Mouse (Mus musculus): ENCODE results near the gene Gm38394. TPM values are rescaled to one million over a fixed set of nuclear protein-coding genes. Genes with fewer than 3 reads are reported as not detected.

Gene Gm38394
- total and polyA plus RNA-seq, 3 experiments = 2.7 to 8.2 (median 4.7) TPM

GRCm38 (mm10) chr1:133689897-133690296 lies 28.8 kb upstream of the Gm38394 start, which contains the start of gene Lax1:
Gene Lax1, minus strand, starts transcription at chr1:133690108.
- peak within 1 kb of the TSS; percentile 63 for H3K9ac ChIP-seq (ENCODE audit: insufficient read depth, low read depth)
- H3K4me1 ChIP-seq (ENCODE audit: control insufficient read depth in 1 of 2, insufficient read depth in 2 of 2) = peaks cover 16 to 59% of the 10 kb centered on the region in 2 experiments
- peaks cover 6 to 34% of the 10 kb centered on the region in 2 experiments for H3K36me3 ChIP-seq (replicated peaks in 1 of 2; ENCODE audit: control insufficient read depth in 1 of 2, insufficient read depth in 1 of 2, low read length in 1 of 2)
- TF ChIP-seq ZC3H11A (IDR thresholded peaks at IDR 0.05; ENCODE audit: low read depth, low read length) (no peak), UBTF (IDR thresholded peaks at IDR 0.05; ENCODE audit: low read depth, low read length) (no peak), ZKSCAN1 (IDR thresholded peaks at IDR 0.05; ENCODE audit: borderline replicate concordance, low read depth, low read length) (no peak), ZMIZ1 (IDR thresholded peaks at IDR 0.05; ENCODE audit: low read depth, low read length) (no peak), NELFE (IDR thresholded peaks at IDR 0.05; ENCODE audit: low read depth, low read length) (0 out of 2 replicates have a peak, but pooled peaks have one; percentile 21), NRF1 (IDR thresholded peaks at IDR 0.05; ENCODE audit: low read depth, low read length) (no peak), MXI1 (IDR thresholded peaks at IDR 0.05; ENCODE audit: low read depth, low read length) (peak; percentile 39; the same call in 1 of the 2 replicates), TCF12 (IDR thresholded peaks at IDR 0.05; ENCODE audit: low read depth, low read length) (no peak; the same call in 1 of the 2 replicates), MAZ (IDR thresholded peaks at IDR 0.05; ENCODE audit: low read depth, low read length) (peak; percentile 67; the same call in 1 of the 2 replicates), EP300 (IDR thresholded peaks at IDR 0.05; ENCODE audit: low read length) (peak; percentile 73; the same call in 1 of the 2 replicates), MYC (IDR thresholded peaks at IDR 0.05; ENCODE audit: low read depth, low read length) (peak; percentile 88), JUND (conservative IDR thresholded peaks at IDR 0.05; ENCODE audit: low read depth, low read length) (no peak), E2F4 (IDR thresholded peaks at IDR 0.05; ENCODE audit: insufficient replicate concordance, low read depth, low read length) (no peak), USF2 (conservative IDR thresholded peaks at IDR 0.05; ENCODE audit: low read depth, low read length) (no peak), TBP (conservative IDR thresholded peaks at IDR 0.05; ENCODE audit: low read depth, low read length) (peak; percentile 82; the same call in 1 of the 2 replicates), MEF2A (IDR thresholded peaks at IDR 0.05; ENCODE audit: borderline replicate concordance, low read depth, low read length) (peak; percentile 68; the same call in 1 of the 2 replicates), SIN3A (IDR thresholded peaks at IDR 0.05; ENCODE audit: low read length) (peak; percentile 78), MAFK (IDR thresholded peaks at IDR 0.05; ENCODE audit: insufficient replicate concordance, low read length) (no peak), CTCF (conservative IDR thresholded peaks at IDR 0.05 in 1 of 2, IDR thresholded peaks at IDR 0.05 in 1 of 2; ENCODE audit: low read depth in 2 of 2, low read length in 2 of 2) (no peak), RCOR1 (conservative IDR thresholded peaks at IDR 0.05; ENCODE audit: low read depth, low read length) (no peak), BHLHE40 (IDR thresholded peaks at IDR 0.05; ENCODE audit: low read depth, low read length) (no peak), POLR2A (IDR thresholded peaks at IDR 0.05; ENCODE audit: low read depth, low read length) (peak; percentile 59), RAD21 (IDR thresholded peaks at IDR 0.05; ENCODE audit: low read depth, low read length) (no peak), GABPA (IDR thresholded peaks at IDR 0.05; ENCODE audit: insufficient replicate concordance, low read depth, low read length) (no peak), JUN (IDR thresholded peaks at IDR 0.05; ENCODE audit: insufficient read depth, low read depth, low read length) (no peak), HCFC1 (IDR thresholded peaks at IDR 0.05; ENCODE audit: low read depth, low read length) (peak; percentile 67), SMC3 (IDR thresholded peaks at IDR 0.05; ENCODE audit: low read depth, low read length) (no peak), ELF1 (IDR thresholded peaks at IDR 0.05; ENCODE audit: low read depth, low read length) (peak; percentile 71), USF1 (IDR thresholded peaks at IDR 0.05; ENCODE audit: low read depth, low read length) (no peak), MAX (IDR thresholded peaks at IDR 0.05; ENCODE audit: low read length) (peak; percentile 74; the same call in 1 of the 2 replicates), ETS1 (conservative IDR thresholded peaks at IDR 0.05; ENCODE audit: low read depth, low read length) (peak; percentile 56), CHD2 (IDR thresholded peaks at IDR 0.05; ENCODE audit: low read length) (no peak), POLR2AphosphoS2 (IDR thresholded peaks at IDR 0.05; ENCODE audit: low read depth, low read length) (no peak), ZNF384 (IDR thresholded peaks at IDR 0.05; ENCODE audit: low read depth, low read length) (no peak), CHD1 (IDR thresholded peaks at IDR 0.05; ENCODE audit: low read depth, low read length) (no peak), KAT2A (IDR thresholded peaks at IDR 0.05; ENCODE audit: insufficient replicate concordance, low read length) (no peak), PAX5 (IDR thresholded peaks at IDR 0.05; ENCODE audit: low read length) (no peak), IRF4 (IDR thresholded peaks at IDR 0.05; ENCODE audit: low read depth, low read length) (peak; percentile 65)
- peak within 1 kb of the TSS; percentile 25 for H3K4me2 ChIP-seq (ENCODE audit: insufficient read depth, low read depth, poor library complexity, severe bottlenecking)
- peaks cover 7% of the 10 kb centered on the region for H3K9me3 ChIP-seq (replicated peaks; ENCODE audit: low read length)
- H3K79me2 ChIP-seq (replicated peaks; ENCODE audit: control insufficient read depth, extremely low read depth, insufficient read depth, poor library complexity, severe bottlenecking) = peaks cover 2% of the 10 kb centered on the region
- in situ Hi-C loops (cut with MboI; ENCODE audit: low pct_ligation_motif_present, low pct_unique_long_range_greater_than_20kb, low sequenced_read_pairs) = no loop called here
- dilution Hi-C loops (cut with MboI; ENCODE audit: extremely low pct_ligation_motif_present, extremely low pct_unique_long_range_greater_than_20kb, low sequenced_read_pairs) = no loop called here
- H3K4me3 ChIP-seq (replicated peaks in 1 of 3; ENCODE audit: low read depth in 2 of 3, low read length in 2 of 3, poor library complexity in 1 of 3) = peak within 1 kb of the TSS; percentile 57 to 62 (median 57)
- peak; percentile 83 for DNase-seq (ENCODE audit: extremely low read depth)
- no peaks in the 10 kb centered on the region for H3K27me3 ChIP-seq (replicated peaks)
- H3K27ac ChIP-seq (ENCODE audit: insufficient read depth, low read depth) = peak within 1 kb of the TSS; percentile 81; the same call in 1 of the 2 replicates
